Mouse (Mus musculus): ENCODE data around the gene 4933411K16Rik.

Gene 4933411K16Rik

DNA sequence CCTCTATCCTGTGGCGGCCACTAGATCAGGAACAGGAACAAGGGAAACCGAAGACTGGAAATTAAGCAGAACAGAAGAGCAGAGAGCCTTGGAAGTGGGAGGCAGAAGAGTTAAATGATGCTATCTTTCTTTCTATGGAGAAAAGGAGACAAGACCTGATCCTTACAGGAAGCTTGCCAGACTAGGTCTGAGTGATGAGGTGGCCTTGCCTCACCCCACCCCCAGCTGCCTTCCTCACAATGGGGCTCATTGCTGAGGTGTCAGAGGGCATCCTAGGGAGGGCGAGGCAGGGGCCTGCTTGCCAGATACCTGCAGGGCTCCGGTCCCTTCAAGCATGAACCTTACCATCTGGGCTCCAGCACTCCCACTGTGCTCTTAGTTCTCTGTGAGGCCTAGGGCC is at the start of gene 4933411K16Rik:
Gene 4933411K16Rik (plus strand): TSS at position 301 of the 400 bp plus-strand sequence.
- no peak for DNase-seq (ENCODE audit: low spot score in 2 of 2)

DNA sequence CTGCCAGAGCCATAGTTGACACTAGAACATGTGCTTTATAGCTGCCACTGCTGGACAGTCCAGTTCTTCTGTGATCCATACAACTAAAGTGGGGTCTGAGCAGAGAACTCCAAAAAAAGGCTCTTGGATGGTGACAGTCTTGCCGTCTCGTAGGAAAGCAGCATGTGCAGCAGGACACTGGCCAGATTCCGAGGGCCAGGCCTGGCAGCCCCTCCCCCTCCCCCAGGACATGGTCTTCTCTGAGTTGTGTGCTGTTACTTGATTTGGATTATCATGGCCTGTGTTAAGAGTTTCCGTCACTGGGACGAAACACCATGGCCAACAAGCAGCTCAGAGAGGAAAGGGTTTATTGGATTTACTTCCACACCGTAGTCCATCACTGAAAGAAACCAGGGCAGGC is 47.8 kb upstream of the 4933411K16Rik start:
- no peak for DNase-seq (ENCODE audit: low spot score in 2 of 2)

DNA sequence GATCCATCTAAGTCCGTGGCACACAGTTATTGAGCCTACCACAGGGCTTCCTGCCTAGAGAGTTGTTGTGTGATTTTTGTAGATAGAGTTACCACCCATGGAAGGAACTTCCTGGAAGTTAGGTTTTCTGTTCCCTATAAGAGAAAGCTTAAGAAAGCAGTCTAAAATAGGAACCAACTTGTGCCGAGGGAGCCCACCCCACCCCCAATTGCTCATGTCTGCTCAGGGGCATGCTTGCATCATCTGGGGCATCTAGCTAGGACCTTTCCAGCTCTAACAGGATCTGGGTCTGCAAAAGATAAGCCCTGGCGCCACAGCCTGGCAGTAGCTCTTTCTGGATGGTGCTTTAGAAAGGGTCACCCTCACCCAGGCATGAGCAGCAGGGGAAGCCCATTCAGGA is 46.4 kb upstream of the 4933411K16Rik start:
- no peak for DNase-seq (ENCODE audit: low spot score in 2 of 2)

DNA sequence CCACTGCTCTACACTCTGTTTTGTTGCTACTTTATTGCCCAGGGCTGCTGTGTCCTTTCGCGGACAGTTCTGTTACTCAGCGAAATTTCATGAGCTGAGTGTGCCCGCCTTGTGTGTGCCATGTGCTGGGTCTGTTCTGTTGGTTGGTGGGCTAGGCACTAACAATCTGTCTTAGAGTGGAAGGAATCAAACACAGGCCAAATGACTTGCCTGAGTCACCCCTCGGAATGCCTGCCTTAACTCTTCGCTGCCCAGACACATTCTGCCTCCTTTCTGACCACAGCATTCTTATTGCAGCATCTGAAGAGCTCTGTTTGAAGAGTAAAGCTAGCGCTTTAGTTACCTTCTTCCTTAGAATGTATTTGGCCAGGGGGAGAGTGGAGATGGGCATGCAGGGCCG is 45.5 kb upstream of the 4933411K16Rik start:
- DNase-seq (ENCODE audit: low spot score in 2 of 2), result no peak

DNA sequence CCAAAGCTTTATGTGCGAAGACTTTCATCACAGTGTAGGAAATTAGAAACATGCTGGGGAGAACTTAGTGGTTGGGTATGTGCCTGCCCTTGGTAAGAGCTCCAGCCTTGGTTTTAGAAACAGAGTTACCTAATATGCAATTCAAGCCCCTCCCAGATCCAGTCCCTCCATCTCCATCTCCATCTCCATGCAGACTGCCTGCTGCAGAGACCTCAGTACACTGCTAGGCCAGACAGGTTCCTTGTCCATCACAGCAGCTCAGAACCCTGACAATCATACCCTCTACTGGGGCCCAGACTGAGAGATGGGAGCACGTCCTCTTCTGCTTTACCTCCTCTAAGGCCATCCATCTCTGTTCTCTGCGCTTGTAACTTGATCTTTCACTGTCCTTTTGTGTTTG is 43.5 kb upstream of the 4933411K16Rik start:
- DNase-seq (ENCODE audit: low spot score in 2 of 2), result no peak

DNA sequence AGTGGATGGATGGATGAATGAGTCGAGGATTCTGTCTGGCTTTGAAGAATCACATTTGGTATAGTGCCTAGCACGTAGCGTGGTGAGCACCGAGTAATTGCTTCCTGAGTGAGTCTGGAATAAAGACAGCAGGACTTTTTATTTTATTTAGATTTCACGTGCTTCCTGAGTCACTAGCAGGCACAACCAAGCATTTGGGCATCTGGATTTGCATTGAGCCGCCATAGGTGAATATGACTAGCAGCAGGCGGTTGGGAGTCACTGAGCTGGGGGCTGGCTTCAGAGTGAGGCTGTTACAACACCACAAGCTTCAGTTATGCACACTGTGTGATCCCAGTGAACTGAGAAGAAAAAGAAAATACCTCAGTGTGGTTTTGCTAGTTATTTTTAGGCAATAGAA is 43.0 kb upstream of the 4933411K16Rik start:
- DNase-seq (ENCODE audit: low spot score in 2 of 2), result no peak

DNA sequence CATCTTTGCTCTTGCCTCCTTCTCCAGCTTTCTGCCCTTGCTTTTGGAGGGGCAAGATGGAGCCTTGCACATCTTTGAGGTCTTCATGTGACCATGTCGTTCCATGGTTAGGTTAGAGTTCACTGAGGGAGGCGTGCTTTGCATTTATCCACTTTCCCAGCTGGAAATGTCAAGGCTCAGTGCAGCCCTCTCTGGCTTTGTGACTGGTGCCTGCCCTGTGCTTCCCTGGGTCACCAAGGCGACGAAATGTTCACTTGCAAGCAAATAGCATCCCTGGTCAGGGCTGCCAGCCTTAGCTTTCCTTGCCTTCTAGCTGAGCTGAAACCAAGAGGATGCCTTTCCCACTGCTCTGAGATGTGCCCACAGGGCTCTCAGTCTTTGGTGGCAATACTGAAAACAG is 41.6 kb upstream of the 4933411K16Rik start:
- DNase-seq (ENCODE audit: low spot score in 2 of 2), result no peak

DNA sequence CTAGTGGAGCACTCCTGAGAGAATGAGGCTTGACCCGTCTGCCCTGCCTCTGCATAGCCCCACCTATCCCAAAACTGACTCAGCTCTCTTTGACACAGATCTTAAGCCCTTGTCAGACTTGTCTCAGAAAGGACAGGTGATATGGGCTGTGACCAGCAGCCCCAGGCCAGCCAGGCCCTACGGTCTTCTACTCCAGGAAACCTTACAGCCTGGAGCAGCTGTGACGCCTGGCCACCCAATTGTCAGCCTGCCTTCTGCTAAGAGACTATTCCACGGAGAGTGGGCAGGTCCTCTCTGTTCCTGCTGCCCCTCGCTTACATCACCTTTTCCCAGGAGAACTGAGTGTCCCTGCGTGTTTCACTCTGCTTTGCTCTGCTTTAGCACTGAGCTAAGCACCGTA is 40.9 kb upstream of the 4933411K16Rik start:
- DNase-seq (ENCODE audit: low spot score in 2 of 2), result no peak

DNA sequence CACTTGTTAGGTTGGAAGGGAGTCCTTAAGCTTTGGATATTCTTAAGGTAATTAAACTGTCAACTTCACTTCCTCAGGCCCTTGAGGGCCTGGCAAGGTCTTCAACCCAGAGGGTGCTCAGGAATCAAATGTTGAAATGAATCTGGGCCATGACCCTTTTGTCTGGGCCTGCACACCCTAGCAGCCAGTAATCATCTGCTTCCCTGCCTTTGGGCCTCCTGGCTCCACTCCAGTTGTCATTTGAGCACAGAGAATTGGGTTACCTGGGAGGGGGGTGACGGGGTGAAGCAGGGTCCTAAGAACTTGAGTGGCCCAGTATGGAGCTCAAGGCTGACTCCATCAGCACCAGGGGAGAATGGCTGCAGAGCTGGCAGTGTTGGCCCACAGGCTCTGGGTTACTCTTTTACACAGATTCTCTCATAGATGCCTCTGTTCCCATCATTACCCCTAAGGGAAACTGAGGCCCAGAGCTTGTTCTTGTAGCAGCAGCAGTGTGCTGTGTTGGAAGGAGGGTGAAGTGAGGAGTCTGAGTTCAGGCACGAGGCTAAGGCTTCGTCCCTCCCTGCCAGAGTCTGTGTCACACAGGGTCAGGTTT is 37.7 kb upstream of the 4933411K16Rik start:
- no peak for DNase-seq (ENCODE audit: low spot score in 2 of 2)

DNA sequence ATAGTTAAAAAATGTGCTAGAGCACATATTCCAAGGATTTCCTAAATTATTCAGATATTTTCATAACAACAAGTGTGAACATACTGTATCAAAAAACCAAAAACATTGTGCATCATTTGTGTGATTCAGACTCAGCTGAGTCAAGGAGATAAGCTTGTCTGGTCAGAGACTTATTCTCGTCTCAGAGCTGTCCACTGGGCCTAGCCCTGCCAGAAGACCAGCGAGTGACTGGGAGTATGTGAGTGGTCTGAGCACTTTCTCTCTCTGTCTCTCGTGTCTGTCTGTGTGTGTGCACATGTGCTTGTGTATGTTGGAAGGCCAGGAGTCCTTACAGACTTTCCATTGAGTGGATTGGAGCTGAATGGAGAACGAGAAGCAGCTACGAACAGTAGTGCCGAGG is 37.0 kb upstream of the 4933411K16Rik start:
- no peak for DNase-seq (ENCODE audit: low spot score in 2 of 2)

DNA sequence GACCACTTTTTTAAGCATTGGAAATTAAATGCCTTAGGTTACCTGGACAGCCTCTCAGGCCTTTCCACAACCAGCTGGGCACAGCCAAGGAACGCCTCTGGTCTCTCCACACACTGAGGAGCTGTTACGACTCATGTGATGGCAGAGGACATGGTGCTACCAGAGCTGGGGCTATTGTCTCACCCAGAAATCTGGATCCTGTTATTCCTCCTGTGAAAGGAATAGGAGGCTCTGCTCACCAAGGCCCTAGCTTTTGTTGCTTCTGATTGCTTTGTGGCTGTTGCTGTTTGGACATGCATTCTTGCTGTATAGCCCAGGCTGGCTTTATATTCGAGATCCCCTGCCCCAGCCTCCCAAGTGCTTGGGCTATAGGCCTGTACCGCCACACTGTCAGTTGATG is 35.8 kb upstream of the 4933411K16Rik start:
- no peak for DNase-seq (ENCODE audit: low spot score in 2 of 2)

DNA sequence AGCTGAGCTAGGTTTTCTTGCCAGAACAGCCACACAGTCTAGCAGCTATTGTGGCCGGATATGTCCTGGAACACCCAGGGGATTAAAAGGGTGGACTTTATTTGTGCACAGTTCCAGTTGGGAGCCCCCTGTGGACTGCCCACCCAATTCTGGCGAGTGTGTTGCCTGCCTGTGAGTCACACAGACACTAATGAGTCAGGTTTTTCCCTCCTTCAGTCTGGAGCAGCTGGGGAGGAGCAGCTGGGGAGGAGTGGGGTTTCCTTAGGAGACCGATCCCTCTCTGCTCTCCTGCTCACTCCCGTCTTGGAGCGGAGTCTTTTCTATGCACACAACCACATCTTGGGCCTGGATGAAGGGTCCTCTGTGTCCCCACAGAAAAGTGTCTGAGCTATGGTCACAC is 35.2 kb upstream of the 4933411K16Rik start:
- DNase-seq (ENCODE audit: low spot score in 2 of 2), result peak; percentile 19 to 46

DNA sequence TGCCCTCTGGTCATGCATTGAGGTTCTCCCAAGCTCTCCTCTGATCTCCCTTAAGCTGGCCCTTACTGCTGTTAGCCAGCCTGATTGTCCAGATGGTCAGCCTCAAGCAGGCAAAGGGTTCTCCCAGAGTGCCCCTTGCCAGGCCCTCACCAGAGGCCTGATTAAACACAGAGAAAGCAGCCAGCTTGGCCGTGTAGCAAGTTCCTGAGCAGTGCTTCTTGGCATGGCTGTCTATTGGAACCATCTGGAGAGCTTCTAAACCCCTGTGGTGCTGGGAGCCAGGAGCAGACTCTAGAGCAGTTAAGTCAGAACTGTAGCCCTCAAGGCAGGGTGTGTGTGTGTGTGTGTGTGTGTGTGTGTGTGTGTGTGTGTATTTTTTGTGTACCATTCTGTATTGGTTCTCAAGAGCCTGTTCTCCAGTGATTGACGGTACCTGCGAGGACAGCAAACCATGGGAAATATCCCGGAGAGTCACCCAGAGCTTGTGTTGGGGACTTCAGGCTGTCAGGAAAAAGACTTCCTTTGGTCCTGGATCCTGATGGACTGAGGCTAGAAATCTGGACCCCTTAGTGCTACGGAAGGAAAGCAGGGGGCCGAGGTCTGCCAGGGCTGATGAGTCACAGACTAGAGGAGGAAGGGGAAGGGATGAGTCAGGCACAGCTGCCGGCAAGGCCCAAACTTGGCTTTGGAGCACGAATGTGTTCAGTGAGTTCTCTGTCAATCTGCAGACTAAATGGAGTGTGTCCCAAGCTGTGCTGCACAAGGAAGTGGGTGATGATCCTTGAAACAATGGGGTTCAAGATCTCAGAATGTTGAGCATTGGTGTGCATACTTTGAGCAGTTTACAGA is 34.4 kb upstream of the 4933411K16Rik start:
- peak; percentile 61 to 64 for DNase-seq (ENCODE audit: low spot score in 2 of 2)

DNA sequence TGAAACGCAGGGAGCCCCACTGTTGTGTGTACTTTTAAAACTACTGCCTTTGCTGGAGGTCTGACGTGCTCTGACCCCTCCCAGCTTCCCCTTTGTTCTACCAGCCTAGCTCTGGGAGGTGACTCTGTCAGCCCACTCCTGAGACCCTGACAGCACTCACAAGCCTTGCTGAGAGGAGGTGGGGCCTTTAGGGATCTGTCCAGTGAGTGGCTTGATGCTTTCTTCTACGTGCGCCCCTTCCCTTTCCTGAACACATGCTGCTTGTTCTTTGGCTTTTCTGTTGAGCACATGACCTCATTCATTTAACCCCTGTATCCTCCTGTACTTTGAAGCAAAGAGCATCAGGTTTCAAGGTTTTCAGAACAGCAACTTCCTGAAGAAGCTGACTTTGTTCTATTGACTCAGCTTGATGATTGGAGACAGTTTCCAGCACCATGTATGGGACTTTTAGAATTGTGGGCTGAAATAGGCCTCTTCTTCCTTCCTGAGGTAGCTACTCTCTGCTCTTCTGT is 33.0 kb upstream of the 4933411K16Rik start:
- no peak for DNase-seq (ENCODE audit: low spot score in 2 of 2)

DNA sequence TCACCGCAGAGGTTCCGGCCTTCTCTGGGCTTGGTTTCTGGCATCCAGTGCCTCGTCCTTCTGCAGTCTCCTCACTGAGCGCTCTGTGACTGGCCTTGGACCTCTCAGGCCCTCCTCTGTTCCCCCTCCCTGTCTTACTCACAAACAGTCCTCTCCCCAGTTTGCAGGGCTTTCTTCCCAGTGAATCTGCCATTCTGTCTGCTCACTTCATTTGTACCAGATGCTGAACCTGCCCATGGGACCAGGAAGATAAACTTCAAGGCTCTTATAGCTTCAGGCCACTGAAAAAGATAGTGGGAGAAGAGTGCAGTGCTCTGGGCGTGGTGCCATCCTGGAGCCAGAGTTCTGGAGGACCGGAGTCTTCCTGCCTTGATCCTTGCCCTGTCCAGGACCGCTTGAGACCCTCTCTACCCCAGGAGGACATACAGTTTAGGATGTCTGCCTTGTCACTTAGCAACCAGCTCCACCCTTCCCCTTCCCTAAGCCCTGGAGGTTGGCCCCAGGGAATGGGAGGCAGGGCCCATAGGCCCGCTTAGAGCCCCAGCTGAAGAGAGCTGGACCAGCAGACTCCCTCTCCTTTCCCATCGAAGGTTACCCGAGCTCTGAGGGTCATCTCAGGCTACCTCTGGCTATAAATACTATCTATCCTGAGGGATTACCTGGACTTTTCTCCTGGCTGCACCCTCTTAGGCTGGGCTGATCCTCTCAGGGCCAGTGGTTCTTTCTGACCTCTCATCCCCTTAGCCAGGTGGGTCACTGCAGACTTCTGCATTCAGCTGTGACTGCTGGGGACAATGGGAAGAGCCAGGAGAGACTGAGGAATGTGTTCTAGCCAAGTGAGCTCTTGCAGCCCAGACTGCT is 30.1 kb upstream of the 4933411K16Rik start:
- no peak for DNase-seq (ENCODE audit: low spot score in 2 of 2)

DNA sequence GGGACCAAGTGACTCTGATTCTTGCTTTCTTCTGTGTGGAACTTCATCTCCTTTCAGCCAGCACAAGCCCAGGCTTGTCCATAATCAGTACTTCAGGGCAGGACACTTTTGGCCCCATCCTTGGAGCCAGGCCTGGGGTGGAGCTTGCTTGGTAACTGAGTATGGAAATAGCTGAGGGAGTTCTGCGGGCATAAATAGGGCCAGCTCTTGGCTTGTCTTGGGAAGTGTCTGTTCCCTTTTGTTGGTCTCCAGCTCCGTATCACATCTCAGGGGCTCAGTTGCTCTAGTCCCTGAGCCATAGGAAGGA is 29.6 kb upstream of the 4933411K16Rik start:
- no peak for DNase-seq (ENCODE audit: low spot score in 2 of 2)

DNA sequence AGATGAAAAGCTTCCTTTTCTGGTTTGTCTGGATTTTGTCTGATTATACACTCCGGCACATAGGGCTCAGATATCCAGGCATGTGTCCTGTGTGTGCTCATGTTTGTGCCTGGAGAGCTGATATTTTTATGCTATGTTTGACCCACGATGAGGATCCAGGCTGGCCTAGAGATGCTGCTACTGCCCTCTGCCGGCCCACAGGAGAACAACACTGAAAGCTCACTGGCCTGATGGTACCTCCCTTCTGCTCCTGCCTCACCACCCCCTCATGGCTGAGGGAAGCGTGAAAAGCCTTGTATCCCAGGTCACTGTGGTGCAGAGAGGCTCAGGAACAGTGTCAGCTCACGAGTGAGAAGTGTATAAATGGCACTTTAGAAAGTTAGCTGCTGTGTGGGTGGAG is 25.9 kb upstream of the 4933411K16Rik start:
- peak; percentile 68 to 76 for DNase-seq (ENCODE audit: low spot score in 2 of 2)

DNA sequence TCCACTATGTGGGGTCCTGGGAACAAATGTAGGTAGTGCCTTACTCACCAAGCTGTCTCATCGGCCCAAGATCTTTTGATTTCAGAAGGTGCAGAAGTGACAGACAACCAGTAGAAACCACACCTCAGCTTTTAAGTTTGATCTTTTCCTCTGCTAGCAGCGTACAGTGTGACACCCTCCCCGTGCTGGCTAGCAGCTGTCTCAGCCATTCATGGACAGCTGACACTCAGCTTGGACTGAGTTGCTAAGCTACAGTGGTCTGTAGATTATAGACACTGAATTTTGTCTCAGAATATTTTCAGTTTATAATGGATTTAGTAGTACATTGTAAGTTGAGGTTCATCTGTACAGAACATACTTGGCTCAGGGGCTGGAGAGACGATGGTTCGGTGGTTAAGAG is 20.9 kb upstream of the 4933411K16Rik start:
- DNase-seq (ENCODE audit: low spot score in 2 of 2), result no peak

DNA sequence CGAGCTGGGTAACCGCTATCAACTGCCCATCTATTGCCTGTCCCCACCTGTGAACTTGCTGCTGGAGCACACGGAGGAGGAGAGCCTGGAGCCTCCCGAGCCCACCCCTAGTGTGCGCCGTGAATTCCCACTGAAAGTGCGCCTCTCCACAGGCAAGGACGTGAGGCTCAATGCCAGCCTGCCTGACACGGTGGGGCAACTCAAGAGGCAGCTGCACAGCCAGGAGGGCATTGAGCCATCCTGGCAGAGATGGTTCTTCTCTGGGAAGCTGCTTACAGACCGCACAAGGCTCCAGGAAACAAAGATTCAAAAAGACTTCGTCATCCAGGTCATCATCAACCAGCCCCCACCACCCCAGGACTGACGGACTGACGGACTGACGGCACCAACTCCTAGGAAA is 18.4 kb upstream of the 4933411K16Rik start:
- no peak for DNase-seq (ENCODE audit: low spot score in 2 of 2)

DNA sequence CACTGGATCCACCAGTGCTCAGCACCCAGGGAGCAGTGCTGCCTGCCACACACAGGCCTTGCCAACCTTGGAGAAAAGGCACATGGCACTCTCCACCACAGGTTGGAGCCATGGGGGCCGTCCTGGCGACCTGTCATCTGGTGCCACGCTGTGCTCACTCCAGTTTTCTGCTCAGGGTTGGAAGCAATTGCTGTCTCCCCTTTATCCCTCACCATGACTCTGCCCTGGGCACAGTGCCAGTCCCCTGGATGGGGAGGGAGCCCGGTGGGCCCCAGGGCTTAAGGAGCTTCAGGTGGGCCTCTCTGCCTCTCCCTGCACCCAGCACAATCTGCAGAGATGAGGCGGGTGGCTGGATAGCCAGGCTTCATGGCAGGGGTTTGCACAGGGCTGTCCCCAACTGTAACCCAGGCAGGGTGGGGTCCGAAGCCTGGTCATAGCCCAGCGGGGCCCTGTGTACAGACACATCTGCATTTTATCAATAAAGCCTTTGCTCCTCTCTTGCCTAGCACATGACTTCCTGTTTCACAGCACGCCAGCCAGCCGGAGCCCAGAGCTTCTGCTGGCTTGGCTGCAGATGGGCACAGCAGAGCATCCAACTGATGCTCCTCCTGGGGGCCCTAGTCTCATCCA is 17.8 kb upstream of the 4933411K16Rik start:
- DNase-seq (ENCODE audit: low spot score in 2 of 2), result no peak

DNA sequence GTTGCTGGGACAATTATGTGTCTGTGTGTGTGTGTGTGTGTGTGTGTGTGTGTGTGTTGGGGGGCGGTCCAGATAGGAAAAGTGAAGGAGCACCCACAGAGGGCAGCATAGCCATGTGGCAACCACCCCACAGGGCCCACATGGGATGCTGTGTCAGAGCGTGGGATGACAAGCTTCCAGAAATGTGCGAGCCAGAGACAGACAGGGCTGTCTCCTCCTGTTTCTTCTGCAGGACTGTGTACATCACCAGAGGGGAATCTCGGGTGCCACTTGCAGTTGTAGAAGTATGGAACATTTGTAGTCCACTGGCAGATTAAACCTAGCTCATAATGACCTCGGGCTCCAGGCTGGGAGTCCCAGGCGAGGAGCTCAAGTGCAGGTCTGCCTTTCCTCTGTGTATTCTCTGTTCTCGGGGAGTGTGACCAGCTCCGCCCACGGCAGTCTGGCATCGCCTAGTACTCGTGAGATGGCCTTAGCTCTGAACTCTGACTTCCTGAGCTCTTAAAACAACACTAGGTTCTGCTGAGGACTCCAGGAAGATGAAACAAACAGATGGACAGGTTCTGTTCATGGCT is 17.1 kb upstream of the 4933411K16Rik start:
- DNase-seq (ENCODE audit: low spot score in 2 of 2), result no peak
